Mouse (Mus musculus) intestine, embryonic 14.5 days (tissue): Measurements from ENCODE around the gene Rere. TPM values are rescaled to one million over a fixed set of nuclear protein-coding genes. Genes with fewer than 3 reads are reported as not detected.
A peak's percentile ranks its signal among the peaks of the same experiment; 100 is the strongest.

Source experiments
- ATAC-seq: fragments of 200-750 bp; cut with Nextera tagmentation; replicated peaks from 2 replicates; pipeline ENCODE4 v1.8.0; 2017; ENCODE audit warnings: low read depth, moderate number of reproducible peaks, moderate TSS enrichment, moderate library complexity; ENCODE audit not compliant: low FRiP score, low TSS enrichment
- DNase-seq: peaks from one replicate; pipeline ENCODE4 v3.0.0-alpha.2; 2018; ENCODE audit warnings: low spot score
- H3K27ac ChIP-seq: fragments of 300-500 bp; sonication (generic); 2 replicates; pipeline ENCODE4 v1.5.1; 2014; ENCODE audit warnings: low read depth, mild to moderate bottlenecking, control low read depth
- H3K27me3 ChIP-seq: fragments of 300-500 bp; sonication (generic); replicated peaks from 2 replicates; pipeline ENCODE4 v1.6.1; 2014; ENCODE audit warnings: low read length, control low read depth; ENCODE audit not compliant: control insufficient read depth, insufficient read depth
- H3K36me3 ChIP-seq: fragments of 300-500 bp; sonication (generic); 2 replicates; pipeline ENCODE4 v1.6.1; 2014; ENCODE audit warnings: low read length, control low read depth; ENCODE audit not compliant: control insufficient read depth, insufficient read depth
- H3K4me1 ChIP-seq: fragments of 300-500 bp; sonication (generic); replicated peaks from 2 replicates; pipeline ENCODE4 v1.6.1; 2014; ENCODE audit warnings: low read length, control low read depth, mixed read lengths; ENCODE audit not compliant: control insufficient read depth, insufficient read depth
- H3K4me2 ChIP-seq: fragments of 300-500 bp; sonication (generic); 2 replicates; pipeline ENCODE4 v1.6.1; 2014; ENCODE audit warnings: low read length
- H3K4me3 ChIP-seq: fragments of 300-500 bp; sonication (generic); 2 replicates; pipeline ENCODE4 v1.5.1; 2014; ENCODE audit warnings: low read depth, low read length, control low read depth, mixed read lengths
- H3K9ac ChIP-seq: fragments of 300-500 bp; sonication (generic); 2 replicates; pipeline ENCODE4 v1.6.1; 2014; ENCODE audit warnings: mild to moderate bottlenecking, low read length
- H3K9me3 ChIP-seq: fragments of 300-500 bp; sonication (generic); 2 replicates; pipeline ENCODE4 v1.6.1; 2016; ENCODE audit warnings: low read length, control low read depth; ENCODE audit not compliant: control insufficient read depth
- WGBS: fragments of 180-500 bp; shearing (Covaris S2); extraction: QIAGEN DNeasy Blood & Tissue Kit; methylation state at CpG from one replicate; pipeline ENCODE4 v1.1.7; 2014; 5-methylcytosine and 5-hydroxymethylcytosine counted together
- polyA plus RNA-seq: library from polyadenylated mRNA; unstranded; fragments of >200 nt; fragmentation: Nextera tagmentation; extraction: Ambion mirVana; gene quantifications from 2 replicates; pipeline ENCODE4 v1.2.1, GENCODE M21; 2014

The Rere gene
- polyA plus RNA-seq, 1 experiment from 2014 or later: 38.0 TPM

DNA sequence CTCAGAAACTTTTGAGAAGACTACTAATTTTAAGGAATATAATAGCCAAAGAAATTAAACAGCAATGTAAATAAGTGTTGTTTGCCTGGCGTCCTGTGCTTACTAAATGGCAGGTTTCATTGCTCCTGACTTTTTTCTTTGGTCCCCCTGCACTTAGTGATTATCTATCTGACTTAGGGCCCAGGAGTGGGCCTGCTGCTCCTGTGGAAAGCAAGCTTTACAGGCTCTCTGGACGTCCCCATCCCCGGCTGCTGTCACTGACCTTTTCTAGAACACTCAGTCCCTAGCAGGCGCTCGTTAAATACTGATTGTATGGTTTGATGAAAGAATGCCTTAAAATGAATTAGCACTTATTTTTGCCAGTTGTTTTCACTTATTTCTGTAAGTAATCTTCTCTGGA is 179.6 kb downstream of the Rere start:
- Histone ChIP-seq H3K36me3 (no peaks in the 10 kb centered on the region), H3K4me1 (0 out of 2 replicates have a peak, but pooled peaks cover 6% of the 10 kb centered on the region), H3K4me3 (no peak overlapping the region), H3K27ac (no peak overlapping the region), H3K9ac (no peak overlapping the region), H3K9me3 (no peaks in the 10 kb centered on the region), H3K27me3 (no peaks in the 10 kb centered on the region), H3K4me2 (no peak overlapping the region)
- no peak for ATAC-seq
- DNase-seq: no peak
- WGBS: 74% methylated on average over 5 of the region's 5 CpGs

DNA sequence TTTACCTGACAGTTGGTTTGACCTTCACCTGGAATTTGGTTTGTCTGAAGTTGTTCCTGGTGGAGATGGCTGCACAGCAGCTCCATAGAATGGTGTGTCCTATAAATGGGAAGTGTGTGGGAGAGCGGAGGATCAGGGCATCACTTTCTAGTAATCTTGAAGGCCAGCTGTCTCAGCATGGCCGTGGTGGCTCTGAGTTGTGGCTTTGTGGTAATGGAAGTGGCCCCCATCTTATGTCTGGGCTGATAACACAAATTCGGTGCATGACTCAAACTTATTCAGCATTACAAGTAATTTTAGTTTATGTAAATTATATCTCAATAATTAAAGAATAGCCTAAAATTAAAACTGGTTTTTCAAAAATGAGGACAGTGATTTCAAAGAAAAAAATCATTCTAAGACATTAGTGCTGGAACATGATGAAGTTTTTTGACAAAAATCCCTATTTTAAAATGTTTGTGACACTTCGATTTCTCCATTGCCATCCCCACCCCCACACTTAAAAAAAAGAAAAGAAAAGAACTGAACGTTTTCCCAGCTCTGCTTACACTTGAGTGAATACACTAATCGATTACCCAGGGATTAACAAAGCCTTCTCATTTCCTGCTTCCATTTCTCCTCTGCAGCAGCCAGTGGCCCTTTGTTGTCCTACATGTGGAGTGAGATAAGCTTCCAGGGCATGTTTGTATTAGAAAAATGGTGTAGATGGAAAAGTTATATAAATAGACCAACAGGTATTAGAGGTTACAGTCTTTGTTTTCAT is 180.2 kb downstream of the Rere start:
- H3K4me1 ChIP-seq: 0 out of 2 replicates have a peak, but pooled peaks cover 6% of the 10 kb centered on the region
- no peak for DNase-seq
- H3K27ac ChIP-seq: no peak overlapping the region
- no peak overlapping the region for H3K4me2 ChIP-seq
- H3K9ac ChIP-seq: no peak overlapping the region
- no peak overlapping the region for H3K4me3 ChIP-seq
- no peak for ATAC-seq
- 45% methylated on average over 6 of the region's 6 CpGs for WGBS
- no peaks in the 10 kb centered on the region for H3K9me3 ChIP-seq
- no peaks in the 10 kb centered on the region for H3K36me3 ChIP-seq
- H3K27me3 ChIP-seq: no peaks in the 10 kb centered on the region

DNA sequence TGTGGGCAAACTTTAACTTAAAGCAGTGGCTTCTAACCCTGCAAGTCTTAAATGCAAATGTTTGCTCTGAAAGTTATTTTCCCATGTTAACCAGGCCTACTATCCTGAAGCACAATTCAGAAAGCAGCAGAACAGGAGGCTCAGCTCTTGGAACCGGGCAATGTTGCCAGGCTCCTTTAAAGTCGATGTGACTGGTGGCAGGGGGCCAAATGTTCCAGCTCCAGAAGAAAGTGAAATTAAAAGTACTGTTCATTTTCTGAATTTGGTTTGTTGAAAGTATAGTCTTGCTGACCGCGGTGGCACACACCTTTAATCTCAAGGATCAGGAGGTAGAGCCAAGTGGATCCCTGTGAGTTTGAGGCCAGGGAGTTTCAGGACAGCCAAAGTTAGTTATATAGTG is 180.9 kb downstream of the Rere start:
- H3K4me2 ChIP-seq: no peak overlapping the region
- 0 out of 2 replicates have a peak, but pooled peaks cover 6% of the 10 kb centered on the region for H3K4me1 ChIP-seq
- no peaks in the 10 kb centered on the region for H3K9me3 ChIP-seq
- H3K27me3 ChIP-seq: no peaks in the 10 kb centered on the region
- DNase-seq (no peak), ATAC-seq (no peak)
- H3K36me3 ChIP-seq: no peaks in the 10 kb centered on the region
- H3K27ac ChIP-seq: no peak overlapping the region
- H3K4me3 ChIP-seq: no peak overlapping the region
- no peak overlapping the region for H3K9ac ChIP-seq
- 56% methylated on average over 4 of the region's 4 CpGs for WGBS

DNA sequence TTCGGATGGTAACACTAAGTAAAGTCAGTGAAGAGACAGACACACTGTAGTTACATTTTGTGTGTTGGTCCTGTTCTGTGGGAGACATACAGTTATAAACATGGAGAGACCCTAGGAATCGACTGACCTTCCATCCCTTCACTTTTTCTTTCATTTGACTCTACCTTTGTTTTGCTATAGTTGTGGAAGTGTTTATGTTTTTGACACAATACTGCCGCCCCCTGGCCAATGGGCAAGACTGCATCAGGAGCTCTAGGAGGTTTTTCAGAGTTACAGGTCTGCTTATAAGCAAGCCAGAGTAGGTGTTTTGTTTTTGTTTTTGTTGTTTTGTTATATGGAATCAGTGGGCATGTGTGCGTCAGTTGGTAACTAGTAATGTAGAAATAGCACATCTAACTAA is 184.3 kb downstream of the Rere start:
- H3K4me1 ChIP-seq: 0 out of 2 replicates have a peak, but pooled peaks cover 3% of the 10 kb centered on the region
- H3K9ac ChIP-seq: no peak overlapping the region
- ATAC-seq: no peak
- WGBS: 48% methylated on average over 4 of the region's 4 CpGs
- no peaks in the 10 kb centered on the region for H3K9me3 ChIP-seq
- no peak overlapping the region for H3K27ac ChIP-seq
- no peak overlapping the region for H3K4me2 ChIP-seq
- peaks cover 24% of the 10 kb centered on the region; the same call in 1 of the 2 replicates for H3K36me3 ChIP-seq
- H3K4me3 ChIP-seq: no peak overlapping the region
- H3K27me3 ChIP-seq: no peaks in the 10 kb centered on the region
- peak; percentile 76 for DNase-seq

GRCm38 (mm10) chr4:150469274-150469673 is 187.8 kb downstream of the Rere start:
- no peak for ATAC-seq
- WGBS: 82% methylated on average over 10 of the region's 10 CpGs

DNA sequence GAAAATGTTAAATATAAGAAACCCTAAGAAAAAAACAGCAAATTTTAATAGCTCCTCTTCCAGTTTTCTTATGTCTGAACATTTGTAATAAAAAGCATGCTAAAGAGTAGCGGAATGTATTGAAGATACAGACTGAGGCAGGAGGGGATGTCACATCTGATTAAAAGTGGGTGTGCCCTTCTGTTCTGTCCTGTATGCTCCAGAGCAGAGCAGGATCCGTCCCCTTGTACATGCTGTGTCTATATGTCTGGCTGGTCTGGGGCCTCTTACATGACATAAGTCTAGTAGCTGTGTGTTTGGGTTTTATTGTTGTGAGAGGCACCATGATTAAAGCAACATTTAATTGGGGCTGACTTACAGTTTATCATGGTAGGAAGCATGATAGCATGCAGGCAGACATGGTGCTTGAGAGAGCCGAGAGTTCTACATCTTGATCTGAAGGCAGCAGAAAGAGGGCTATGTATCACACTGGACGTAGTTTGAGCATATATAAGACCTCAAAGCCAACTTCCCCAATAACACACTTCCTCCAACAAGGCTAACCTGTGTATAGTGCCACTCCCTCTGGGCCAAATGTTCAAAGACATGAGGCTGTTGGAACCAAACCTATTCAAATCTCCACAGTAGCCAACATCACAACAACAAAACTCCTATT is 189.4 kb downstream of the Rere start:
- no peaks in the 10 kb centered on the region for H3K9me3 ChIP-seq
- H3K36me3 ChIP-seq: peaks cover 35% of the 10 kb centered on the region; the same call in 1 of the 2 replicates
- no peaks in the 10 kb centered on the region for H3K4me1 ChIP-seq
- H3K27me3 ChIP-seq: no peaks in the 10 kb centered on the region
- no peak overlapping the region for H3K4me3 ChIP-seq
- no peak overlapping the region for H3K27ac ChIP-seq
- no peak for DNase-seq
- H3K4me2 ChIP-seq: no peak overlapping the region
- no peak for ATAC-seq
- WGBS: 89% methylated on average over 4 of the region's 4 CpGs
- H3K9ac ChIP-seq: no peak overlapping the region

More at GRCm38 (mm10) chr4:150469274-150469673, 187.8 kb downstream of the Rere start:
- H3K4me2 ChIP-seq: no peak overlapping the region
- no peak overlapping the region for H3K27ac ChIP-seq
- no peaks in the 10 kb centered on the region for H3K4me1 ChIP-seq
- no peaks in the 10 kb centered on the region for H3K27me3 ChIP-seq
- no peak for DNase-seq
- H3K4me3 ChIP-seq: no peak overlapping the region
- no peak overlapping the region for H3K9ac ChIP-seq
- H3K9me3 ChIP-seq: no peaks in the 10 kb centered on the region
- peaks cover 32% of the 10 kb centered on the region; the same call in 1 of the 2 replicates for H3K36me3 ChIP-seq

- Histone ChIP-seq H3K9me3 (no peaks in the 10 kb centered on the region), H3K9ac (no peak overlapping the region), H3K27me3 (no peaks in the 10 kb centered on the region), H3K27ac (no peak overlapping the region), H3K4me1 (no peaks in the 10 kb centered on the region), H3K4me3 (no peak overlapping the region), H3K36me3 (peaks cover 45% of the 10 kb centered on the region), H3K4me2 (no peak overlapping the region)
- 59% methylated on average over 10 of the region's 10 CpGs for WGBS
- DNase-seq: no peak
- no peak for ATAC-seq
Observed at GRCm38 (mm10) chr4:150472751-150473436, 191.4 kb downstream of the Rere start.

DNA sequence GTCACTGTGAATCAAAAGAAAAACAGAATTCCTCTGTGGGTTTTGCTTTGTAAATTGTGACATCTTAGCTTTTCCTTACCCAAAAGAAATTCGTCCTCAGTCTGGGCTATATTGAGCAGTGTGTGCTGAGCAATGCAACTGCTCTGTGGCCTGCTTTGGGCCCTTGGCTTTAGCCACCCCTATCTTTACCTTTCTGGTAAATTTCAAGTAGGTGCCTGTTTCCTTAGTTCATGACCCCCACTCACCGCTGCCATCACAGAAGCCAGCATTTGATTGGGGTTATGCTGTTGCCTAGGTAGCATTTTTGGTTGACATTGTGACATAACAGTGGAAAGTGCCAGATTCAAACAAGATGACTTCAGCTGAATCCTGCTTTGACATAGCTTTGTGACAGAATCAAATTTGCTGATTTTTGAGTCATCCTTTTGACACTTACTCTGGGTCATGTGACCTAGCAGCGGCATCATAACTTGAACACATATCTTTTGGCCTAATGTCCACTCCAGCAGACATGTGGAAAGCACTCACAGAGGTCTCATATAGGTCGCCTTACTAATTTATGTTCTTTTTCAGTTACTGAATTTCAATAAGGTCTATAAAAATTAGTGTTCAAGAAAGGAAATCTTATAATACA is 192.1 kb downstream of the Rere start:
- Histone ChIP-seq H3K9me3 (no peaks in the 10 kb centered on the region), H3K36me3 (peaks cover 50% of the 10 kb centered on the region), H3K4me1 (no peaks in the 10 kb centered on the region), H3K27ac (no peak overlapping the region), H3K27me3 (no peaks in the 10 kb centered on the region), H3K4me3 (no peak overlapping the region), H3K9ac (no peak overlapping the region), H3K4me2 (no peak overlapping the region)
- 92% methylated on average over 4 of the region's 4 CpGs for WGBS
- ATAC-seq (no peak), DNase-seq (no peak)
